Mouse (Mus musculus): Measurements from ENCODE around the gene Ankrd33b. TPM values are rescaled to one million over a fixed set of nuclear protein-coding genes. Genes with fewer than 3 reads are reported as not detected.
A peak's percentile ranks its signal among the peaks of the same experiment; 100 is the strongest.

Ankrd33b gene
- total and polyA plus RNA-seq, 3 experiments, result 0.11 TPM; not detected in 2

DNA sequence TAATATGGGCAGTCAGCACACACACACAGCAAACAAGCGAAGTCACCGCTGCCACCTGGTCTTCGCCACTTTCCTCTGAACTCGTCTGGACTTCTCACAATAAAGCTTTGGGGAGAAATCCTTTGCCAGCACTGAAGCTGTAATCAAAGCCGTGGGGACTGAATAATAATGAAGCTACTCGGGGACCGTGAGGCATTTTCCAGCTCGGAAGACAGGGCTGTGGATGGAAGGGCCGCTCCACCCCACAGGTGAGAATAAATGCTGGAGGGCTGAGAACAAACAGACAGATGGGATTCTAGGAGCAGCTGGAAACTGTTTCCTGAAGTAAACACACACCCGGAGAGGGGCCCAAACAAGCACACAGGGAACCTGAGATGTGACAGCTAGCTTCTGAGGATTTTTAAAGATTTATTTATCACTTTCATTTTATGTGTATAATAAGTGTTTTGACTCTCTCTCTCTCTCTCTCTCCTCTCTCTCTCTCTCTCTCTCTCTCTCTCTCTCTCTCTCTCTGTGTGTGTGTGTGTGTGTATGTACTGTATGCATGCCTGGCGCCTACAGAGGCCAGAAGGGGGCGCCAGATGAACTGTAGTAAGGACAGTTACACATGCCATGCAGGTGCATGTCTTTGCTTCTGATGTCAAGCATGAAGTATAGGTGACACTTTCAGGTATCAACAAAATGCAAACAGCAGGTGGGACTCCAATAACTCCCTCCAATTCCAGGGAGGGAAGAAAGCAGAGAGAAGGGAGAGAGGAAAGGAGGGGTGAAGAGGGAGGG, 46.7 kb downstream of the Ankrd33b start:
- 0 out of 2 replicates have a peak, but pooled peaks cover 5% of the 10 kb centered on the region for H3K27me3 ChIP-seq (ENCODE audit: insufficient read depth, low read length)
- H3K4me3 ChIP-seq (ENCODE audit: low read depth, low read length), result no peak overlapping the region
- H3K4me1 ChIP-seq (ENCODE audit: insufficient read depth, low read depth, low read length), result no peaks in the 10 kb centered on the region; the same call in 1 of the 2 replicates
- DNase-seq (ENCODE audit: low spot score) (no peak), ATAC-seq (ENCODE audit: extremely low read depth, insufficient number of reproducible peaks, low FRiP score, poor library complexity, severe bottlenecking) (no peak)
- TF ChIP-seq GATA2 (IDR thresholded peaks at IDR 0.05; ENCODE audit: borderline replicate concordance, low read depth, low read length), result no peak
- no peak for TF ChIP-seq CTCF (IDR thresholded peaks at IDR 0.05; ENCODE audit: low read depth, low read length)
- no peak for TF ChIP-seq TAL1 (conservative IDR thresholded peaks at IDR 0.05; ENCODE audit: low read depth, low read length)
- TF ChIP-seq GATA1 (IDR thresholded peaks at IDR 0.05; ENCODE audit: borderline replicate concordance, low read length), result no peak
- TF ChIP-seq POLR2AphosphoS5 (IDR thresholded peaks at IDR 0.05; ENCODE audit: insufficient replicate concordance, low read depth, low read length), result no peak
- H3K36me3 ChIP-seq (replicated peaks), result no peaks in the 10 kb centered on the region
- peaks cover 5% of the 10 kb centered on the region for H3K9me3 ChIP-seq (replicated peaks)

DNA sequence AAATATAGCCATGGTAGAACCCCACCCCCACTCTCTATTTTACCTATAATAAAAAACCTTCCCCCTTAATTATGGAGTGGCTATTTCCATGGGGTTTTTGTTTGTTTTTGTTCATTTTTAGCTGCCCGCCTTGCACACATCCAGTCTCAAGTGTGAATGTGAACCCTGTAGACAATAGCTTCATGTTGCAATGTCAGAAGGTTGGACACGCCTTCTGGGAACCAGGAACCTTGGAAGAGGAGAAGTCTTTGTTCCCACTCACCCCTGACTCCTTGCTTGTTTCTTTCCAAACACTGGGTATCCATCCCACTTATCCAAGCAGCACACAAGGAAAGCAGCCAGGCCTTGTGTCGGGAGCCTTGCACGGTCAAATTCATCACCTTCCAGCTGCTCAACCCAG, 48.5 kb downstream of the Ankrd33b start:
- ATAC-seq (ENCODE audit: extremely low read depth, insufficient number of reproducible peaks, low FRiP score, poor library complexity, severe bottlenecking) (no peak), DNase-seq (ENCODE audit: low spot score) (no peak)
- no peak for TF ChIP-seq CTCF (IDR thresholded peaks at IDR 0.05; ENCODE audit: low read depth, low read length)
- TF ChIP-seq TAL1 (conservative IDR thresholded peaks at IDR 0.05; ENCODE audit: low read depth, low read length), result no peak
- TF ChIP-seq GATA2 (IDR thresholded peaks at IDR 0.05; ENCODE audit: borderline replicate concordance, low read depth, low read length), result no peak
- TF ChIP-seq GATA1 (IDR thresholded peaks at IDR 0.05; ENCODE audit: borderline replicate concordance, low read length), result no peak
- no peak for TF ChIP-seq POLR2AphosphoS5 (IDR thresholded peaks at IDR 0.05; ENCODE audit: insufficient replicate concordance, low read depth, low read length)
- H3K4me1 ChIP-seq (ENCODE audit: insufficient read depth, low read depth, low read length), result no peaks in the 10 kb centered on the region; the same call in 1 of the 2 replicates
- H3K27me3 ChIP-seq (ENCODE audit: insufficient read depth, low read length), result 0 out of 2 replicates have a peak, but pooled peaks cover 5% of the 10 kb centered on the region
- no peak overlapping the region for H3K4me3 ChIP-seq (ENCODE audit: low read depth, low read length)
- H3K9me3 ChIP-seq (replicated peaks), result peaks cover 5% of the 10 kb centered on the region
- H3K36me3 ChIP-seq (replicated peaks), result no peaks in the 10 kb centered on the region

DNA sequence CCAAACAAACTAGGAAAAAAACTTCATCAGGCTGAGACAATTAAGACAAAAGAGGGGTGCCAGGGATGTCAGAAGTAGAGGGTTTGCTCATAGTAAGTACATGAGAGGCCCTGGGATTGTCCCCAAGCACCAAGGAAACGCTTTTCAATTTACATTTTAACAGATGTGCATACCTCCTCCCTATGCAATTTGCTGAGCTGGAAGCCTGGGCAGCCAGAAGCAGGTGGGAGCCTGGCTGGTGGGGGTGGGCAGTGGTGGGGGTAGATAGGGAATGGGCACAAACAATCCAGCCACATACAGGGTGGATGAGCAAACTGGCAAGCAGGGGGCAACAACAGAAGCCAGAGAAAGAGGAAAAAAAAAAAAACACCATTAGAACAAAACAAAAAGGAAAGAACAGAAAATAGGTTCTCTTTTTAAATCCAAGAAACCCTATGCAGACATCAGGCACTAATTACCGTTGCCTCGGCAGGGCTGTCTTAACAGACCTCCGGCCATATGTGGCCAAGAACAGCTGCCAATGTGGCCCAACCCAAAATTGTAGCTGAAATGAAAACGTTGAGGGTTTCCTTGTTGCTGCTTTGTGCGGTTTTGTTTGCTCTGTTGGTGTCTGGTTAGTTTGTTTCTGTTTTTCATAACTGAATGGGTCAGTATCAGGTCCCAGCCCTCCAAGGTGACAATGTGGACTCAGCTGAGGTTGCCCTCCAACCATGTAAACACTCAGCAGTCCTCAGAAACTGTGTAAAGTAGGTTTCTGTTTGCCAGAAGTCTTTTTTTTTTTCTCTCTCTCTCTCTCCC, 49.2 kb downstream of the Ankrd33b start:
- TF ChIP-seq CTCF (IDR thresholded peaks at IDR 0.05; ENCODE audit: low read depth, low read length), result no peak
- TF ChIP-seq TAL1 (conservative IDR thresholded peaks at IDR 0.05; ENCODE audit: low read depth, low read length), result no peak
- TF ChIP-seq POLR2AphosphoS5 (IDR thresholded peaks at IDR 0.05; ENCODE audit: insufficient replicate concordance, low read depth, low read length), result no peak
- no peak for TF ChIP-seq GATA2 (IDR thresholded peaks at IDR 0.05; ENCODE audit: borderline replicate concordance, low read depth, low read length)
- TF ChIP-seq GATA1 (IDR thresholded peaks at IDR 0.05; ENCODE audit: borderline replicate concordance, low read length), result no peak
- Histone ChIP-seq H3K9me3 (replicated peaks) (peaks cover 5% of the 10 kb centered on the region), H3K4me3 (ENCODE audit: low read depth, low read length) (no peak overlapping the region), H3K36me3 (replicated peaks) (no peaks in the 10 kb centered on the region), H3K4me1 (ENCODE audit: insufficient read depth, low read depth, low read length) (no peaks in the 10 kb centered on the region; the same call in 1 of the 2 replicates), H3K27me3 (ENCODE audit: insufficient read depth, low read length) (0 out of 2 replicates have a peak, but pooled peaks cover 5% of the 10 kb centered on the region)
- ATAC-seq (ENCODE audit: extremely low read depth, insufficient number of reproducible peaks, low FRiP score, poor library complexity, severe bottlenecking) (no peak), DNase-seq (ENCODE audit: low spot score) (no peak)

DNA sequence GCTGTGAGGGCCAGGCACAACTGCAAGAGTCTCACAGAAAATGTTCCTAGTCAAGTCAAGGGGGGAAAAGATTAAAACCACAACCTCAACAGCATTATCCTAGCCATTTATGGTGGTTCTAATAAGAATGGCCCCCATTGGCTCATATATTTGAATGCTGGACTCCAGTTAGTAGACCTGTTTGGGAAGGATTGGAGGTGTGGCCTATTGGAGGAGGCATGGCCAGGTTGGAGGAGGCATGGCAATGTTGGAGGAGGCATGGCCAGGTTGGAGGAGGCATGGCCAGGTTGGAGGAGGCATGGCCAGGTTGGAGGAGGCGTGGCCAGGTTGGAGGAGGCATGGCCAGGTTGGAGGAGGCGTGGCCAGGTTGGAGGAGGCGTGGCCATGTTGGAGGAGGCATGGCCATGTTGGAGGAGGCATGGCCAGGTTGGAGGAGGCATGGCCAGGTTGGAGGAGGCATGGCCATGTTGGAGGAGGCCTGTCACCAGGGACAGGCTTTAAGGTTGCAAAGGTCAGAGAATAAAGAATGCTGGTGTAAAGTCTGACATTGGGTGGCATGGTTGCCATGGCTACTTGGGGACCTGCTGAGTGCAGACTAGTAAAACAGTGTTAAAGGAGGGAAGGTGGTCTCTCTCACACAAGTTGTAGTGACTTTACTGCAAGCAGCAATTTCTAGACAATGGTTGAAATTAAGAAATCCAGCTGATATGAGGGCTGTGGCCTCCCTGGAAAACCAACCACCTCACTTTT, 50.3 kb downstream of the Ankrd33b start:
- no peaks in the 10 kb centered on the region for H3K36me3 ChIP-seq (replicated peaks)
- H3K4me3 ChIP-seq (ENCODE audit: low read depth, low read length), result no peak overlapping the region
- DNase-seq (ENCODE audit: low spot score) (no peak), ATAC-seq (ENCODE audit: extremely low read depth, insufficient number of reproducible peaks, low FRiP score, poor library complexity, severe bottlenecking) (peak; percentile 22; the same call in 1 of the 2 replicates)
- H3K9me3 ChIP-seq (replicated peaks), result peaks cover 7% of the 10 kb centered on the region
- H3K27me3 ChIP-seq (ENCODE audit: insufficient read depth, low read length), result 0 out of 2 replicates have a peak, but pooled peaks cover 5% of the 10 kb centered on the region
- TF ChIP-seq GATA2 (IDR thresholded peaks at IDR 0.05; ENCODE audit: borderline replicate concordance, low read depth, low read length), result no peak
- no peak for TF ChIP-seq POLR2AphosphoS5 (IDR thresholded peaks at IDR 0.05; ENCODE audit: insufficient replicate concordance, low read depth, low read length)
- TF ChIP-seq GATA1 (IDR thresholded peaks at IDR 0.05; ENCODE audit: borderline replicate concordance, low read length), result no peak
- TF ChIP-seq TAL1 (conservative IDR thresholded peaks at IDR 0.05; ENCODE audit: low read depth, low read length), result no peak
- TF ChIP-seq CTCF (IDR thresholded peaks at IDR 0.05; ENCODE audit: low read depth, low read length), result no peak
- H3K4me1 ChIP-seq (ENCODE audit: insufficient read depth, low read depth, low read length), result no peaks in the 10 kb centered on the region; the same call in 1 of the 2 replicates

DNA sequence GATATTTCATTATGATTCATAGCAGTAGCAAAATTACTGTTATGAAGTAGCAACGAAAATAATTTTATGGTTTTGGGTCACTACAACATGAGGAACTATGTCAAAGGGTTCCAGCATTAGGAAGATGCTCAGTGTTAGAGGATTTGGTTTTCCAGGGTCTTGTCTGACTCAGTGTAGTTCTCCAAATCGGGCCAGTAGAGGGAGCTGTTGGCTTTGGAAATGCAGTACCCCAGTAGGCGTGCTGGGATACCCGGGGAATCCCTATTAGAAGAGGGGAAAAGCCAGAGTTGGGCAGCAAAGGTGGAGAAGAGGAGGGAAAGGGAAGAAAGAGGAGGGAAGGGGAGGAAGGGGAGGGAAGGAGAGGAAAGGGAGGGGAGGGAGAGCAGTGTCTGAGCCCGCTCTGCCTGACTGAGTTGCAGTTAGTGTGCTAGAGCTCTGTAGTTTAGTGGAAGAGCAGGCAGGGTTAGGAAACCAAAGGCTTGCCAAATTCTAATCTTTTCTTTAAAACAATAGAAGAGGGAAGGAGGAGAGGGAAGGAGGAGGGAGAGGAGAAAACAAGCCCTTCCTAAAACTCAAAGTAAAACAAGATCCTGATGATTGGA, 51.8 kb downstream of the Ankrd33b start:
- ATAC-seq (ENCODE audit: extremely low read depth, insufficient number of reproducible peaks, low FRiP score, poor library complexity, severe bottlenecking) (no peak), DNase-seq (ENCODE audit: low spot score) (peak; percentile 48)
- H3K36me3 ChIP-seq (replicated peaks), result no peaks in the 10 kb centered on the region
- H3K27me3 ChIP-seq (ENCODE audit: insufficient read depth, low read length), result 0 out of 2 replicates have a peak, but pooled peaks cover 5% of the 10 kb centered on the region
- H3K4me3 ChIP-seq (ENCODE audit: low read depth, low read length), result no peak overlapping the region
- TF ChIP-seq POLR2AphosphoS5 (IDR thresholded peaks at IDR 0.05; ENCODE audit: insufficient replicate concordance, low read depth, low read length) (no peak), CTCF (IDR thresholded peaks at IDR 0.05; ENCODE audit: low read depth, low read length) (0 out of 2 replicates have a peak, but pooled peaks have one; percentile 11)
- H3K9me3 ChIP-seq (replicated peaks), result peaks cover 7% of the 10 kb centered on the region
- H3K4me1 ChIP-seq (ENCODE audit: insufficient read depth, low read depth, low read length), result no peaks in the 10 kb centered on the region; the same call in 1 of the 2 replicates
